Mouse (Mus musculus): ENCODE results near the gene Ldhal6b.

Ldhal6b gene

DNA sequence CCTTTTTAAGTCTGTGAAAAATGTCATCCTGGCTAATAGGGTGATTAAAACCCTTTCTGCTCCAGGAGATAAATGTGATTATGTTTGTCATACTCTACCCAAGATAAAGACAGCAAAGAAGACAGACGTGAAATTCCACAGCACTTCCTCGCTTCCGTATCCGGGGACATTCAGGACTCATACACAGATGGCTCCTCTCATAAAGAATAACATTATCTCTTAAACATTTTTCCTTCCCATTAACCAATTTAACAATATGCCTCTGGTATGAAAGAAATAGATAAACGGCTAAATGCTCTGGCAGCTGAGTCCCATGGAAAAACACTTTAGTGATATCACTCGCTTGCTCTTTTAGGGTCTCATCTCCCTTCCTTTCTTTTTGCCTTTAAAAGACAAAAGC is 11.5 kb downstream of the Ldhal6b start:
- DNase-seq, result no peak

DNA sequence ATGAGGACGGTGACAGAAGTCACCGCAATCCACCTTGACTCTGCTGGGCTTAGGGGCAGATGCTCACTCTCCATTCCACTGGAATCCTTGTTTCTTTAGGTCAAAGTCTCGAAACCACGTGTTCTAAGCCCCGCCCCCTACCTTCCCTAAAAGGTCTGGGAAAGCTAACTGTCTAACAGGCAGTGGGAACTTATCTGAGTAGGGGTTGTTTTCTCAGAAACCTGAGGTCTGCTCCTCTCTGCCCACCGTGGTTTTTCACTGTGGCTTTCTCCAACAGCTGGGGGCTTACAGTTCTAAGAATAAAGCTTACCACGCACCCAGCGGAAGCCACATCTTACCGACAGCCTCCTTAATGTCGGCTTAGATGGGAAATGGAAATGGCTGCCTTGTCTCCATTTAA is 12.0 kb downstream of the Ldhal6b start:
- DNase-seq, result peak; percentile 19 to 49

DNA sequence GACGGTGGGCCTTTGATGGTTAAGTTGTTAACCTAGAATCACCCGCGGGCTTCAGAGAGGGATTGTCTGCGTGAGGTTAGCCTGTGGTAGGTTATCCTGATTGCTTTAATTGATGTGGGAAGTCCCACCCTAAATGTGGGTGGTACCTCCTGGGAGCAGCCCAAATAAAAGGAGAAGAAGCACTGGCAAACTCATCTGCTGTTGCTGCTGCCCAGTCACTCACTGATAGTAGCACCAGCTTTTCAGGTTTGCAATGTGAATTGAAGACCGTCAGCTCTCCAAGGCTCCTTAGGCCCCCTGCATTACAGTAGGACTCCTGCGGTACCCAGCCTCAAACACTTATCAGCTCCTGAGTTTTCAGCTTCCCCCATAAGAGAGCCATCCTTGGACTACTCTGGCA is 14.7 kb downstream of the Ldhal6b start:
- no peak for DNase-seq

DNA sequence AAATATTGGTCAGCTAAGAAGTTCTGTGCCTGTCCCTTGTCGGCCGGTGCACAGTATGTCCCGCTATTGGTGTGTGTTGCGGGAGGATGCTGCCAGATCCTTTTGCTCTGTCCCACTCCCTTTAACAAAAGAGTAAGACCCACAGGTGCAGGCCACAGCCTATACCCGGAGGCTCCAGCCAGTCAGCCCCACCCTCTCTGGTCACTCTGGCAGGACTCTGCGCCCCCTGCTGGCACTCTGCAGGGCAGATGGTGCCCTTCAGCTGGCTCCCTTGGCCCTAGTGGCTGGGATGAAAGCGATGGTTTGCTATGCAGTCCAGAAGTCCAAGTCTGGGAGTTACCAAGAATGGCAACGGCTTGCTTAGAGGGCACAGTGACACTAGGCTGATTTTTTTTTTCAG is 15.9 kb downstream of the Ldhal6b start:
- DNase-seq, result peak; percentile 27 to 30

DNA sequence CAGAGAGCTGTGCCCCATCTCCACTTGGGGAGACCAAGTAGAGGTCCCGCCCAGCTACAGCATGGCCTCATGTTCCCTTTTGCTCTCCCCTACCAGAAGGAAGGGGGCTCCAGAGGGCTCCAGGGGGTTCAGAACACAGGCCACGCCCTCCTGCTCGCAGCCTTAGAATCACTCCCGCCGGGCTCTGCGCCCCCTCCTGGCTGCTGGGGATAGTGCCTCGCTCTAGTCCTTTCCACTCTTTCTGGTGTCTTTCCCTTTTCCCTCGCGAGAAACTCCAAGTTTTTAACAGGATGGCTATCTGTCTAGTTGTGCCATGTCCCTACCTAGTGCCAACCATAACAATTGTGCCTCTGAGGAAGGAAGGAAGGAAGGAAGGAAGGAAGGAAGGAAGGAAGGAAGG is 16.5 kb downstream of the Ldhal6b start:
- DNase-seq, result peak; percentile 28 to 32

DNA sequence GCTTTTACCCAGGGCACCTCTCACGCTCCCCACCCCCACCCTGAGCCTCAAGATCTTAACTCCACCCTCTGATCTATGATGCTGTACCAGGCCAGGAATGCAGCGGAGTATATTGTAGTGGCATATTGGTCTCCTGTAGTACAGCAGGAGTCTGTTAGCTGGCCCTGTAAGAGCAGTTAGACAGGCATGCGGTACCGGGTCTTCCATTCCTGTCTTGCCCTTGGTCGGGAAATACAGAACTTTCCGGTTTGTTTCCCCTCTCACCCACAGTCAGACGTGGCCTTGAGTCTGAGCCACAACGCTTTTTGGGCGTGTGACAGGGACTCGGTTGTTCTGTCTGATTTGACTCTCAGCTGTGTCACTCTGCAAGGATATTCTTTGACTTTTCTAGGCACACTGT is 17.3 kb downstream of the Ldhal6b start:
- no peak for DNase-seq

DNA sequence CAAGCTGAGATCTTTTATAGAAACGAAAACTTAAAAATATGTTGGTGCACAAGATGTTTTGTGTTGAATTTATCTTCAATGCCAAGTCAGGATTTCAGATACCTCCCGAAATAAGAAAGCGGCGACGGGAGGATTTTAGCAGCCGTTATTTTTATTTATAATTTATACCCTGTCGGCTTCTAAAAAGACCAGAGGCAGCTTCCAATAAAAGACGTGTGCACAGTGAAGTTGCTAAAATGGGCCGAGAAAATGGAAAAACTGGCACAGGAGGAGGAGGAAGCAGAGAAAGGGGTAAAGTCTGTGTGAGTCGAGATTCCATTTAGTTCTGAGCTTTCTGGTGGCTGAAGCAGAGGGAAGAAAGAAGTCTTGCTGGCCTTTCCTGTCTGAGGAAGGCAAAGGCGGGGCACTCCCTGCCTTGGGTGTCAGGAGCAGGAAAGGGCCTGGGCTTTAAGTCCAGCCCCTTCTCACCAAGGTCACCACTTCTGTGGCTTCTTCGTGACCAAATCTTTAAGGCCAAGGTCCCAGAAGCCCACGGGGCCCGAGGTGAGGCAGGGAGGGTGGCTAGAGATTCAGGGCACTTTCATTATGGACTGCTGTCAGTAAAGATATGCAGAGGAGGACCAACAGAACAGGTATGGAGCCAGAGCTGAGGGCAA is 18.0 kb downstream of the Ldhal6b start:
- no peak for DNase-seq

DNA sequence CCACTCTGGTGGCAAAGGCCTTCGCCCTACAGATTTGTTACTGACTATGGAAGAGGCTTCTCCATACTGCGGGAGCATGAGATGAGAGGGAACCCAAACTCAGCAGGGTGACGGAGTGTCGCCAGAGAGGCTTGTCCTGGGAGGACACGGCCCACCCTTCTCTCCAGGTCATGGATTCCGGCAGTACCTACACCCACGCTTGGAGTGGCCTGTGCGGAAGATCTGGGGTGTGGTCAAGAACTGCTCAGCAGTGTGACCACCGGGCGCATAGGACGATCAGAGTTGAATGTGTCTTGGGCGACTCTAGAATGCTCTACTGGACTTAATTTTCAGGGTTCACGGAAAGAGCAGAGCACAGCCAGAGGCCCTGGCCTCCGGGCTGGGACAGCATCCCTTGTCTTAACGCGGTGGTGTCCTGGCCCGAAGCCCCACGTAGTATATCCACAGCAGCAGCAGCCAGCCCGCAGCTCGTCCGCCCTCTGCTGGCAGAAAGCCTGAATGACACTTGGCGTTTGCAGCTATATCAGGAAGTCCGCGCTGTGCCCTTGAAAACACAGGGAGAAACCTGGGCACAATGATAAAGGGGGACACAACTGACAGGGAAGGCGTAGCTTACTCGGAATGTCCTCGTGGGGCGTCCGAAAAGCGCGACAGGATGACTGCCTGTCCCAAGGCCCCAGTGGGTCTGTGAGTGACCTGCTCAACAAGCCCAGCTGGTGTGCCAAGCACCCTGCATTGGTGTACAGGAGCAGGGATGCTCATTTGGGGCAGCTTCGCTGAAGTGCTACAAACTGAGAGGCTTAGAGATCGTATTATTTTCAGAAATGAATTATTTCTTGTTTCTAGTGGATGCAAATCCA is 21.2 kb downstream of the Ldhal6b start:
- peak; percentile 42 to 53 for DNase-seq

DNA sequence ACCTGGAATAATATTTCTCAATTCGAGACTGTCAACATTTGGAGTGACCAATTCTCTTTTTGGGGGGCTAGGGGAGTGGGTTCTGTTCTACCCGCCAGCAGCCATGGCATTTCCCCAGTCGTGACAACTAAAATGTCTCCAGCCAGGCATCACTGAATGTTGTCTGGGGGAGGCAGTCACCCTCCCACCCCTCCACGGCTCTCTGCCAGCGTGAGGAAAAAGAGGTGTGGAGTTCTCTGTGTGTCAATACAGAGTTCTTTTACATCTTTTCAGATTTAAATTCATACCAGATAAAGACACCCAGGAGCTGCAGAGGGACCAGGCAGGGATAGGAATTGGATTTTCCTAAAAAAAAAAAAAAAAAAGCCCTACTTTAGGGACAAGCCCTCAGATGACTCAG is 22.4 kb downstream of the Ldhal6b start:
- no peak for DNase-seq

DNA sequence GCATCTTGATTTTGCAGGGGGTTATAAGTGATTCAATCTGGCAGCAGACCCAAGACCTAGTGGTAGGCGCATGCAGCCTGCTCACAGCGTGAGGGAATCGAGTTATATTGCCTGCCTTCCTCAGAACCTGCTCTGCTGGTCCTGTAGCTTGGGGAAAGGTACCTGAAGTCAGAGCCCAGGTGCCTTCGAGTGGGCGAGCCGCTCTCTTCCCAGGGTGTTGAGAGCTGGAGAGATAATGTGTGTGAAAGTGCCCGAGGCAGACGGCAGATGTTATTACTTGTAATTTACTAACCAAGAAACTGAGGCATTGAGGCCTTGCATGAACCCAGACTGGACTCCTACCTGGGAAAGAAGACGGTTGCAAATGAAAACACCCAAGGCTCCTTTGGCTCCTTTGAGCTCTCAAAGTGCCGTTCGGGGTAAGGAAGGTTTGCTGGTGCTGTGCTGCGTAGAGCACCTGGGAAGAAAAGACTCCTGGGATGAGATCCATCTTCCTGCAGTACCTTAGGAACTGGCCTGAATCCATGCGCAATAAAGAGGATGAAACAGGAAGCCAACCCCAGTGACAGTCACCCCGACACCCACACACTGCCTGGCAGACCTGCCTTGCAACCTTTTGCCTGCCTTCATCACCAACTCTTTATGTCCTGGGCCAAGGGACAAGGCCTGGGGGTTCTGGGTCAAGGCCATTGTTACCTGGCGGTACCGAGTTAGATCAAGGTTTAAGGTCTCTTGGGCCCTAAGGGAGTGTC is 22.9 kb downstream of the Ldhal6b start:
- no peak for DNase-seq

DNA sequence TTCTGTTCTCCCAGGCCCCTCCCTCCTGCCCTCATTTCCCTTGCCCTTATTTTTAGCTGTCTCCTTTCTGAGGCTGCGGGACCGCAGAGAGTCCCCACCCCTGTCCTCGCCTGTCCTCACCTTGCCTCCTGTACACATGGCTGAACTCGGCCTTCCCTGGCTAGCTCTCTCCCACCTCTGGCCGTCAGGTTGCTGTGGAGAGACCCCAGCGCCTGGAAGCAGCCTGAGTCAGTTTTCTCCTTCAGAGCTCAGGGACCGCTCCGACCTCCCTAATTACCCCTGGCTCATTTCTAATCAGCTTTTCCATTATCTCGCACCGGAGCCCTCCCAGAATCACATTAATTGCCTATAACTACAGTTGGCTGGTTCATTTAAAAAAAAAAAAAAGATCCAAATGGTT is 27.9 kb downstream of the Ldhal6b start:
- DNase-seq, result no peak

DNA sequence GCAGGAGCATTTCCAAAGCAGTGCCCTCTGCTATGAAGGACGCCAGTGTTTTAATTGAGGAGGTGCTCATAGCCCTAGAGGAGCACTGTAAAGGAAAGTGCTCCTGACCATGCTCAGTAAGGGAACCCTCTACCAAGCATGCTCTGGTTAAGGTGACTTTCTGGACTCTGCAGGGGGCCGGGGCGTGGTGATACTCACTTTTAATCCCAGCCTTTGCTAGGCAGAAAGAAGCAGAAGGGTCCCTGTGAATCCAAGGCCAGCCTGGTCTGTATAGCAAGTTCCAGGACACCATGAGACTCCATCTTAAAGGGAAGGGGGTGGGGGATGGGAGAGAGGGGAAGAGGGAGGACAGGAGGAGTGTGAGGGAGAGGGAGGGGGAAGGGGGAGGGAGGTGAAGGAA is 30.2 kb downstream of the Ldhal6b start:
- DNase-seq, result no peak

DNA sequence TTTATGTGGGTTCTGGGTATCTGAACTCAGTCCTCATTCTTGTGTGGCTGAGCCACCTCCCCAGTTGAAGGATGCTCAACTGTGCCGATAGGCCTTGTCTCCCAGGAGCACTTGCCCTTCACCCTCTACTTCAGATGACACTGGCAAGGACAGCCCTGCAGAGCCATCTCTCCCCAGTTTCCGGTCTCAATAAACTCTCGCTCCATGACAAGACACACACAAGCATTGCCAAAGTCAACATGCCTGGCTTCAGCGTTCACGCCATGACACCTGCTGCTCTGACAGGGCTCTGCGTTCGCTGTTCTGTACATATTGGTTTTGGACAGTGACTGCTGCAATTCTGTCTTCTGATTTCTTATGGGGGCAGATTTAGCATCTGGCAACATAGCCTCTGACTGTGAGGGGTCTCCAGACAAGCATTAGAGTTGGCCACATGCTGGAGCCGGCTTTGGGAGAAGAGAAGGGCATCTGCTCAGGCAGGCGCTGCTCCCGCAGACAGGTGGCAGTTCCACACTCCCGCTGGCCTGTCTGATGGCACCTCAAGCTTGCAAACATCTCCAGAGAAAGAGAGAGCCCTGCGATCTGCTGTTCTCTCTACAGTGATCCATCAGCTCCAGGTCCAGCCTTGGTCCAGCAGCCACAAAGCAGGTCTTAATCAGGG is 31.6 kb downstream of the Ldhal6b start:
- DNase-seq, result no peak

DNA sequence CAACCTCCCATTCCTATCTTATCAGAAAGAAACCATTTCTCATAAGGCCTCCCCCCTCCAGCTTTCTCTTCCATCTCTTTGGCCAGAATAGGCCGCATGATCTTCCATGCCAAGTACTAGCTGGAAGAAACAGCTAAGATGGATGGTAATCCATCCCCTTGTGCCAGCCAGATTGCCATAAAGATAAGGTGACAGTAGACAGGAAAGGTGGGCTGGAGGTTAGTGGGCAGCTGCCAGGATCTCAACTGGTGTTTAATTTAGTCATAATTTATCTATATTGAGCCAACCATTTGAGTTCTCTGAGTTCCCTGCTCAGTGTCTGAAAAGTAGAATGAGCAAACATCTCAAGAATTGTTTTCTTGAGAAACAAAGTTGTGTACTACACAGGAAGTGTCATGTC is 32.9 kb downstream of the Ldhal6b start:
- no peak for DNase-seq

DNA sequence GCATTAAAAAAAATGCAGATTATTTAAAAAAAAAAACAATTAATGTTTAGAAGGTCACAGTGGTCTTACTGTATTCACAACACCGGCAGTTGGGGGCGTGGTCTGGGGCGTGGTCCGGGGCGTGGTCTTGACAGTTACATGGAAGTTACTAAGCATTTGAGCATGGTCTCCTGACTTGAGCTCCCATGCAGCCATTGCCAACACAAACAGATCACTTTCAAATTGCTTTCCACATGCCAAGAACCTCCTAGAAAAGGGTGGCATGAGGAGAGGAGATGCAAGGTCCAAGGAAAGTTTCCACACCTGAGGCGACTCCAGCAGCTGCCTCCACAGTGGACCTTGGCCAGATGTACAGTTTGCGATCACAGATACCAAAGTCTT is 40.6 kb downstream of the Ldhal6b start:
- DNase-seq, result peak; percentile 14 to 25

DNA sequence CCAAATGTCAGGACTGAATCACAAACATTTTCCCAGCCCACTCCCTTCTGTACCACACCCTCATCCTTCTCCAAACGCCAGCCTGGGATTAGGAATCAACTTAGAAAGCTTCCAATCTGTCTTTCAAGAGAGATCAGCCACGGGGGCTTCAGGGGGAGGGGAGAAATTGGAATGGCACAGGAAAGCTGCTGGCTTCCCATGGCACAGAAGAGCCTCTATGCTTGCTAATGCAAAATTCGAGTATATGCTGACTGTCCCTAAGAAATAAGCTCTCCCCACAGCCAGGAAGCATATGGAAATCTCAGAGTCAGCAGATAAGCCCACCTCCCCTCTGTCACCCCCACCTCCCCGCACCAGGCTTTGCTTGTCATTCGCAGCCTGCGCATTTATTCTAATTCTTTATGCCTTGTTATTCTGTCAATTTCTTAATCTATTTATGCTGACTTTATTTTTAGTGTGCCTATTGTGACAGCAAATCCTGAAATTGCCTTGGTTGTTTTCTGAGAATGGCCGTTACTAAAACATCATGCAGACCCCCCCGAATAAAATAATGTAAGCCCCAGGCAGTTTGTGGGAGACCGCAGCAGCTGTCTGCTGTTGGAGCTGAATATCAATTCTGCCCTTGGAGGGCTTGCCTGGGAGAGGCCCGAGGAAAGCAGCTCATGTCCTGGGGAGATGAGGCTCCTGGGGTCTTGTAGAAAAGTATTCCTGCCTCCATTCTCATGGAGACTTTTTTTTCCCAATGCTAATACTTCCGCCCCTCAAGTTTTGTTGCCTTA is 41.2 kb downstream of the Ldhal6b start:
- no peak for DNase-seq

DNA sequence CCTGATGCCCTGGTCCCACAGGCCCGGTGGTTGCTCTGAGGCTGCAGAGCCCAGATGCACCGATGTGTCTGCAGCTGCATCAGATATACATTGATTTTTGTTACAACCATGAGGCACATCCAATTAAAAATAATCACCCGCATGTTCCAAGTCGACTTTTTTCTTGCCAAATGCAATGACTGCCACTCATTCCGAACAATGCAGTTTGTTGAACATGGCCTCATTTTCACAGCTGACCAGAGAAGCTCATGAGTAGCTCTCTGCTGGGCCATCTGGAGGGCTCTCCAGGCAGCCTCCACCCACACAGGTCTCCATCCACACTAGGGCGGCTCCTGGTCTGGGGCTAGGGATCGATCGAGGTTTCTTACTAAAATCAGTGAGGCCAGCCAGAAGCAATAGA is 45.6 kb downstream of the Ldhal6b start:
- no peak for DNase-seq

DNA sequence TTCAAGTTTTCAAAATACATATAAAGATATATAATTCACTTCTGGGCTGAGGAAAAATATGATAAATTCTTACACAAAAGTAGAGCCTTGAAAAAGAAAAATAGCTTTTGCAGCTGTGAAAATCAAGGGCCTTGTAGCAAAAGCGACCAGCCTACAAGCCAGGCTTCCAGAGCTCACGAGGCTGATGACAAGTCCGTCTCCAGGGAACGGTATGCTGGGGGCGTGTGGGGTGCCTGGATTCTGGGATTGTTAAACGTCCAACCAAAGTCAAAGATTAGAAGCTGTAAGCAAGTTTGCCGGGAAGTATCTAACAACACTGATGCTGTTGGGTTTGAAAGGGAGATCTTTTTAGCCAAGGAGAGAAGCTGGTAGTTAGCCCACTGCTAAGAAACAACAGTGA is 47.0 kb downstream of the Ldhal6b start:
- DNase-seq, result no peak

DNA sequence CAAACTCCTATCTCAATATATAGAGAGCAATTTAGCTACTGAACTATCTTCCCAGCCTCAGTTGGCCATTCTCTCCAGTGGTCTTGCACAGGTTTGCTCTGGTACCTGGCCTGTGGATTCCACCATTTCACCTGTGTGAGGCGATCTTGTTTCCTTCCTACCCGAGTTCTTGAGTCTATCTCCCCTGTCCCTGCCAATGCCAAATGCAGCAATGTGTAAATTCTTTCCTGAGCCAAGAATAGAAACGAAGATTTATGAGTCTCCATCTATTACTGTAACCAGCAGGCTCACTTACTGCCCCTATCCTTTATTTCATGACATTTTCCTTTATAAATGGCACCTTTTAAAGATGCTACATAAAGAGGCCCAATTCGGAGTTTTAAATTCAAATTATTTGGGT is 47.5 kb downstream of the Ldhal6b start:
- DNase-seq, result no peak

Measured in thymus, adult 18-20 months (tissue).